Mouse (Mus musculus): ENCODE measurements around the gene Zfp784. TPM values are rescaled to one million over a fixed set of nuclear protein-coding genes. Genes with fewer than 3 reads are reported as not detected.
"Not testable (repeated sequence)": the region's sequence is repeated elsewhere in the genome, so short reads cannot be mapped to it uniquely, and the experiment has no call there.

Gene Zfp784
- polyA plus RNA-seq (2015; fragmentation: Nextera tagmentation; extraction: Ambion mirVana), result 3.8 and 4.4 TPM in 2 replicates

DNA sequence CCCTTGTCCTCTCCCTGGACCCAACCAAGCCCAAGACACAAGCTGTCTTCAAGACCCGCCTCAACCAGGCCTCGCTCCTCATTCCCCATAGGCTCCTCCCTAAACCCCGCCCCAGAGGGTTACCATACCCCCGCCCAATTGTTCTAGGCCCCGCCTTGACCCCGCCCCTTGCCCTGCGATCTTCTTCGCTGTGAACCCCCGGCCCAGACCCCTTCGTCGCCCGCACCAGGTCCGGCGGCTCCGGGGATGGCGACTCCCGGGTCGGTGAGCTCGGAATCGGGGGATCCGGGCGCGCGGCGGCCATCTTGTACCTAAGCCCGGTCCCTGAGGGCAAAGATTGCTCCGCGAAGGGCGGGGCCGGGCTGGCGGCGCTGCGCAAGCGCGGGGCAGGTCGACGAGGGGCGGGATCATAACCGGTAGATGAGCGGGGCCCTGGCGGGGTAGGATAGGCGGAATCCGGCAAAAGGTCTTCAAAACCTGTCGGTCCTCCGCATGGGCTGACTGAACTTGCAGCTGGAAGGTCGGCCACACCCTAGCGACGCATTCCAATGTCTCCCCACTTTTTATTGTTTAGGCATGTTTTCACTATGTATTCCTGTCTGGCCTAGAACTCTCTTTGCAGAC lies at the start of gene Zfp784:
Zfp784 (minus strand) TSS at position 338 of the 624 bp plus-strand sequence.
- DNase-seq (ENCODE audit: low spot score), result peak; percentile 94

DNA sequence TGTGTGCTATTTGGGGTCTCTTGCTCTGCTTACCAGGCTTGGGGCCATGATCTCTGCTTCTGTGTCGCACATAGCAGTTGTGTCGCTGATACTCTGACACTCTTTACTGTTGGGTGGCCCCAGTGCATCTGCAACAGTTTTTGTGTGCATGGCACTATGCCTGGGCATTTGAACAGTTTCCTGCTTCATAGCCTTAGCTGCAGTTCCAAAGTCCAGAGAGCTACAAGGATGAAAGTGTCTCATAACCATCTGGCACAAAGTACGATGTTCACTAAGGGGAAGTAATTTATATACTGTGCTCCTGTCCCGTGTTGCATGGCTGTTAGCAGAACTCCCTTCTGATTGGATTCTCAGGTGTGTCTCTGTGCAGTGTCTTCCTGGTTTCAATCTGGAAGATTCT lies 49.6 kb upstream of the Zfp784 start:
- DNase-seq (ENCODE audit: low spot score), result no peak

DNA sequence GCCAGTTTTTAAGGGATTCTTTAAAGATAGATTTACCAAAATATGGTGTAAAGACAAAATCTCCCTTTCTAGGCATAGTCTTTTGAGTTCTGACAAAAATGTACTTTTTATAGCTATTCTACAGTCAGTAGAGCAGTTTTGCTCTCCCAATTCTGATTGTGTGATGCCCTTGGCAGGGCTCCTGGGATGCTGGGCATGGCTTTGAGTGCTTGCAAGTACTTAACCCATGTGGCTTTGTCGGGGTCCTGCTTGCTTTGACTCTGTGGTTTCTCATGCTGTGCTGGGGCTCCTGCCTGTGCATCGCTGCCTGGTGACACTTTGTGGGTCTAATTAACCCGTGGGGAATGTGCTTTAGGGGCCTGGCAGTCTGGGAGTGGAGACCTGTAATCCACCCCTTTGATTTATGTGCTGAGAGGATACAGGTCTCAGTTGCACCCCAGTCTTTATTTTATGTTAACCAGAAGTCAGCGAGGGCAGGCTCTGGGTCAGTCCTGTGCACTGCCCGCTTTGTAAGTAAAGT lies 48.7 kb upstream of the Zfp784 start:
- no peak for DNase-seq (ENCODE audit: low spot score)

GRCm38 (mm10) chr7:5085512-5085911 lies 47.3 kb upstream of the Zfp784 start:
- no peak for DNase-seq (ENCODE audit: low spot score)

DNA sequence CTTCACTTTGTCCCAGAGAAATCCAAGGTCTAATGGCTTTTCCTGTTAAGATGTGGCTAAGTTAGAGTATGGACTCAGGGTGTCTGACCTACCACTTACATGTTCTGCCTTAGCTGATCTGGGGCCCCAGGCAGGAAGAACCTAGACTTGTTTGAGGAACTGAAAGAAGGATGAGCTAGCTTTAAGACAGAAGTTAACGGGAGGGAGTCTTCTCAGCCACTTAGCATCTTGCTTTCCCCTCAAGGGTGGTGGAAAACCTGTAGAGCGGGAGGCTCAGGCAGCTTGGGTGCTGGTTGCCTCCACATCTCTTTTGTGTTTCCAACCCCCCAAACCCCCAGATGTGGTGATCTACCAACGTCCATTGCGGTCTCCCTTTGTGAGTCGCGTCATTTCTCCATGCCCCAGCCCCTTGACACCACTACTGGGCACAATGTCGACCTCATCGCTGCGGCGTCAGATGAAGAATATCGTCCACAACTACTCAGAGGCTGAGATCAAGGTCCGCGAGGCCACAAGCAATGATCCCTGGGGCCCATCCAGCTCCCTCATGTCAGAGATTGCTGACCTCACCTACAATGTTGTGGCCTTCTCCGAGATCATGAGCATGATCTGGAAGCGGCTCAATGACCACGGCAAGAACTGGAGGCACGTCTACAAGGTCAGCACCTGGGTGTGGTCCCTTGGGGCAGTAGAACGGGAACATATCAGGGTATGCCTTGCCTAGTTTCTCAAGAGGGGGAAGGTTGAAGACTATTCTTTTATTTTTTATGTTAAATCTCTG lies 45.3 kb upstream of the Zfp784 start:
- DNase-seq (ENCODE audit: low spot score), result no peak

- no peak for DNase-seq (ENCODE audit: low spot score)
Observed at GRCm38 (mm10) chr7:5081939-5082338, 43.7 kb upstream of the Zfp784 start.

GRCm38 (mm10) chr7:5081241-5081640 lies 43.0 kb upstream of the Zfp784 start:
- DNase-seq (ENCODE audit: low spot score), result no peak

DNA sequence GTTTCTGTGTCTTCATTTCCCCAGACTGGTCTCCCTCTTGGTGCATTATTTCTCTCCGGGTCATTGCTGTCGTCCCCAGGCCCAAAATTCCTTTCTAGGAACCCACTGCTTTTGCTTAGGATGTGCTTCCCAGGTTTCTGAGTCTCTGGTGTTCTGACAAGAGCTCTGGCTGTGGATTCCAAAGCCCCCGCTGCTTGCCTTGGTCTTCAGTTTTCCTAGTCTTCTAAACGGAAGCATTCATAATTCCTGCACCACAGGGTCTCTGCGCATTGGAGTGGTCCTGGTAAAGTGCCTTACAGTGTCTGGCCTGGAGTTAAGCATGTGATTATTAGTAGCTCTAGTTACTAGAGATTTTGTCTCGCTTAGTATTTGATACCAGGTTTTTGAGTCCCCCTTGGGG lies 42.6 kb upstream of the Zfp784 start:
- no peak for DNase-seq (ENCODE audit: low spot score)

GRCm38 (mm10) chr7:5080010-5080751 lies 41.9 kb upstream of the Zfp784 start, which contains the start of gene Epn1:
Gene Epn1 (plus strand): TSS chr7:5080235.
- peak; percentile 98 for DNase-seq (ENCODE audit: low spot score)

DNA sequence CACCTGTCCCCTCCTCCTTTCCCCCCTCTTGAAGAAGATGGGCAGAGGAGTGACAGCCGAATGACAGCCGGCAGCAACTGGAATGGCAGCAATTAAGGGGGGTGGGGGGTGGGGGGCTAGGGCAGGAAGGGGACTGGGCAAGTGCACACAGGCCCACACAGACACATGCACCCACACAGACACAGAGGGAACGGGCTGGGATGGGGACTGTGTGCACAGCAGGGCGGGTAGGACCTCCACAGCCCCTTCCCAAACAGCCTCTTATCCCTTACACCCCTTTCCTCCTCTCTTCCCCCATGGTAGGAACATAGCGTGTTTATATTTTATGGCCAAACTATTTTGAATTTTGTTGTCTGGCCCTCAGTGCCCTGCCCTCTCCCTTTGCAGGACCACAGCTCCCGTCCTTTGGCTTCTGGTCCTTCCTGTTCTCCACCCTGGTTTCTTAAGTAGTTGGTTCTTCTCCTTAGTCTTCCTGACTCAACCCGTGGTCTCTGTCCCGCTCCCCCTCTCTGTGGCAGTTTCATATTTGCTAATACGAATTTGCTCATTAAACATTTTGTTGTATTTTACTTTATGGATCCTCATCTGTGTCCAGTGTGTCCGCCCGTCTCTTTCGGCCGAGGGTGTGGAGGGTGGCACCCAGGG lies 41.2 kb upstream of the Zfp784 start:
- not testable (repeated sequence) for DNase-seq (ENCODE audit: low spot score)

GRCm38 (mm10) chr7:5076931-5077330 lies 38.7 kb upstream of the Zfp784 start:
- DNase-seq (ENCODE audit: low spot score), result no peak

GRCm38 (mm10) chr7:5074984-5075383 lies 36.7 kb upstream of the Zfp784 start:
- DNase-seq (ENCODE audit: low spot score), result no peak

DNA sequence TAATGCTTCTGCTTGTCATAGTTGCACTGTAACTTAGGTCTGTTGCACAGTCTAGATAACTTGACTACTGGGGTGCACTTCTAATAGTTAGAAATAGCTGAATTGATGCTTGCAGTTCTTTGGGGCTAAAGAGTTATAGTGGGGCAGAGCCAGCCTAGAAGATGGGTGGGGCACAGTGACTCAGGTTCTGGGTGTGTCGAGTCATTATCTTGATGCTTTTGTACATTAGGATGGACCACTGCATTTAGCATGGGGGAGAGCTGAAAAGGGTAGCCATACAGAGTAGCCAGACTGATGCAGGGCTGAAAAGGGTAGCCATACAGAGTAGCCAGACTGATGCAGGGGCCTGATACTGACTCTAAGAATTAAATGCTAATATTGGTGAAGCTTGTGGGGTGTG lies 35.3 kb upstream of the Zfp784 start:
- no peak for DNase-seq (ENCODE audit: low spot score)

- no peak for DNase-seq (ENCODE audit: low spot score)
Observed at GRCm38 (mm10) chr7:5064886-5065285, 26.6 kb upstream of the Zfp784 start.

- peak; percentile 89 for DNase-seq (ENCODE audit: low spot score)
Observed at GRCm38 (mm10) chr7:5062360-5063001, 24.2 kb upstream of the Zfp784 start.

DNA sequence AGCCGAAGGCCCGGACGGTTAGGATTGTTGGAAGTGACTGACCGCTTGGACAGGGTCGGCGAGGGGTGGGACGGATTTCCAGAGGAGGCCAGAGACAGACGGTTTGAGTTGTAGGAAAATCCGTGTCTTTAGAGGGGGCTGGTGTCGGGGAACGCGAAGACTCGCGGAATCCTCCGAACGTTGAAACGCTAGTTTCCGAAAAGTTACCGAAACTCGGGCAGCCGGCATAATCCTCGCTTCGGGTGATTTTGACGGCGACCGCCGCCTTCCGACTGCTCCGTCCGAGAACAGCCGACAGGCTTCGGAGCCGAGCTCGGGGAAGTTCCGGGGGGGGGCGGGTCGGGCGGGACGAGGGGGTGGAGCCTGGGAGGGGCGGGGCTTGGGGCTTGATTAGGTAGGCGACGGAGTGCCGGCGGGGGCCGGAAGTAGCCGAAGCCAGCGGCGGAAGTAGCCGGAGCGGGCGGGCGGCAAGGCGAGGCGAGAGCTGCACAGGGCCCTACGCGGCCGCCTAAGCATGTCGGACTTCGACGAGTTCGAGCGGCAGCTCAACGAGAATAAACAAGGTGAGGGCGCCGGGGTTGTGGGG lies 23.6 kb upstream of the Zfp784 start, which contains the start of gene U2af2:
U2af2 (plus strand) TSS at position 370 of the 586 bp plus-strand sequence.
- peak; percentile 94 for DNase-seq (ENCODE audit: low spot score)

- peak; percentile 99 for DNase-seq (ENCODE audit: low spot score)
Observed at GRCm38 (mm10) chr7:5060944-5061773, 22.9 kb upstream of the Zfp784 start.

DNA sequence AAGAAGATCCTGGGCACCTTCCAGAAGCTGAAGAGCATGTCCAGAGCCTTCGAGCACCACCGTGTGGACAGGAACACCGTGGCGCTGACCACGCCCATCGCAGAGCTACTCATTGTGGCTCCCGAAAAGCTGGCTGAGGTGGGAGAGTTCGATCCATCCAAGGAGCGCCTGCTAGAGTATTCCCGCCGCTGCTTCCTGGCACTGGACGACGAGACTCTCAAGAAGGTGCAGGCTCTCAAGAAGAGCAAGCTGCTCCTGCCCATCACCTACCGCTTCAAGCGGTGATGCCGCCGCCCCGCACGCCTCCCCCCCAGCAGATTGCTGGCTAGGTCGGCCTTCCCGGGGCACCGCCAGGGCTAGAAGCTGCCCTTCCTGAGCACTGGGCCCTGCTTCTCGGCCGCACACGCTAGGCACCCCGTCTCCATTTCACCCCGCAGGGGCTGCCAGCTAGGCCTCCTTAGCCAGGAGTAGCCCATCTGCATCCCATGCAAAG lies 22.0 kb upstream of the Zfp784 start:
- peak; percentile 60 for DNase-seq (ENCODE audit: low spot score)

DNA sequence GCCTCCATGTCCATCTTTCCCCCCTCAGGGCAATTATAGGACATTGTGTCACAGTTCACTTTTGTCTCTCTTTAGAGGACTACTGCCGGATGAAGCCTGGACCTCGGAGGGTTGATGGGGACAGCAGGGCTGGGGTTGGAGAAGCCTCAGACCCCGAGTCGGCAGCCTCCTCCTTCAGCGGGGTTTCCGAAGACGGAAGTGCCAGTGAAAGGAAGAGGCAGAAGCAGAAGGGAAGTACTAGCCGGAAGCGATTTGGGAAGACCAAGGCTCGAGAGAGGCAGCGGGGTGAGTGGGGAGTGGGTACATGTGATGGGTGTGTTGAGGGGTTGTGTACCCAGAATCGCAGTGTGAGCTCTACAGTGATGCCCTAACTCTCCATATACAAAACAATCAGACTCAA lies 21.2 kb upstream of the Zfp784 start:
- no peak for DNase-seq (ENCODE audit: low spot score)

All from thymus, postnatal 0 days (tissue).